Mouse (Mus musculus) olfactory bulb, adult 2 months (tissue): ENCODE data around the gene Egfem1.

ENCODE experiments used
- CTCF ChIP-seq: fragments of 200-500 bp; IDR thresholded peaks from 2 replicates; pipeline ENCODE4 v1.5.1; 2012; ENCODE audit warnings: low read depth, mild to moderate bottlenecking, low read length, moderate library complexity; ENCODE audit not compliant: insufficient read depth
- POLR2A ChIP-seq: fragments of 200-500 bp; IDR thresholded peaks from 2 replicates; pipeline ENCODE4 v1.6.1; 2012; ENCODE audit warnings: mild to moderate bottlenecking, low read depth, low read length, moderate library complexity; ENCODE audit not compliant: insufficient read depth

GRCm38 (mm10) chr3:29608713-29609112 lies 526.9 kb downstream of the Egfem1 start:
- TF ChIP-seq POLR2A (no peak), CTCF (no peak)
